Mouse (Mus musculus) embryonic stem cell, embryonic (primary cell): Measurements from ENCODE around the gene Itm2a.

Experiments
- CTCF ChIA-PET, 4 experiments: fragments of 300-600 bp in 2 of 4; fragments of 350-600 bp in 2 of 4; sonication (Branson Sonifier 250); formaldehyde crosslinking; loops; one replicate each; lab custom pipeline; 2022; ENCODE audit warnings: inconsistent platforms in 2 of 4; lab: Charles Lee
- POLR2A ChIA-PET, 4 experiments: fragments of 300-600 bp in 2 of 4; fragments of 350-600 bp in 2 of 4; sonication (Branson Sonifier 250); formaldehyde crosslinking; loops; one replicate each; lab custom pipeline; 2022; ENCODE audit warnings: antibody characterized with exemption in 4 of 4, inconsistent platforms in 1 of 4; lab: Charles Lee

Itm2a gene

GRCm38 (mm10) chrX:107402915-107403912 is at the start of gene Itm2a:
Gene Itm2a, minus strand, starts transcription at chrX:107403376.
- POLR2A ChIA-PET: interaction anchor here in 1 of 4 experiments (0.5 kb wide), 1 partner anchor 113 kb away, joined by 3 read pairs; no protein-coding TSS in a partner anchor
- CTCF ChIA-PET: no interaction called here

- ChIA-PET POLR2A (no interaction called here), CTCF (interaction anchor here in 2 of 4 experiments (0.6 kb wide), 2 partner anchors 13 to 881 kb away, joined by 3 read pairs; no protein-coding TSS in a partner anchor)
Observed at GRCm38 (mm10) chrX:107435887-107436286, 32.7 kb upstream of the Itm2a start.

- CTCF ChIA-PET: no interaction called here
Observed at GRCm38 (mm10) chrX:107421304-107421703, 18.1 kb upstream of the Itm2a start.

GRCm38 (mm10) chrX:107417345-107417744 is 14.2 kb upstream of the Itm2a start:
- CTCF ChIA-PET: no interaction called here
- POLR2A ChIA-PET: no interaction called here

More at GRCm38 (mm10) chrX:107421304-107421703, 18.1 kb upstream of the Itm2a start:
- POLR2A ChIA-PET: no interaction called here

- CTCF ChIA-PET: no interaction called here
- POLR2A ChIA-PET: no interaction called here
Observed at GRCm38 (mm10) chrX:107415999-107416398, 12.8 kb upstream of the Itm2a start.

- CTCF ChIA-PET: no interaction called here
- POLR2A ChIA-PET: no interaction called here
Observed at GRCm38 (mm10) chrX:107402481-107402880, 695 bp downstream of the Itm2a start.

GRCm38 (mm10) chrX:107399087-107399486 is 4.1 kb downstream of the Itm2a start:
- ChIA-PET CTCF (no interaction called here), POLR2A (no interaction called here)

GRCm38 (mm10) chrX:107393256-107393655 is 9.9 kb downstream of the Itm2a start:
- CTCF ChIA-PET: no interaction called here
- POLR2A ChIA-PET: no interaction called here

- POLR2A ChIA-PET: no interaction called here
- CTCF ChIA-PET: no interaction called here
Observed at GRCm38 (mm10) chrX:107375329-107375728, 27.8 kb downstream of the Itm2a start.
